Mouse (Mus musculus): Measurements from ENCODE around the gene Kbtbd4.

Gene Kbtbd4

DNA sequence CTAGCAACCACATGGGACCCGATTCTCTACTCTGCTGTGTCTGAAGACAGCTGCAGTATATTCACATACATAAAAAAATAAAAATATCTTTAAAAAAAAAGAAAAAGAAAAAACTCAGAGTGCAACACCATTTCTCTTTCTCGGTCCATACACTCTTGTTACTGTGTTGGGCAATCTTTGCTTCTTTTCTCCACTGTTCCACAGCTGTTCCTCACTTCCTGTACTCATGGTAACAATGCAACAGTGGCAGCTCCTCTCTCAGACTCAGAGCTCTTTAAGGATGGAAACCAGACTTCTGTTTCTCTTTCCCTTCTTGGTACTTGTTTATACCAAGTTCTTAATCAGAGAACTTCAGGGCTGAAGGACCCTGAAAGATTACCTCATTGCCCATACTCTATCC is 1.1 kb upstream of the Kbtbd4 start:
- no peak for DNase-seq (ENCODE audit: extremely low read depth, low read depth, low spot score)

DNA sequence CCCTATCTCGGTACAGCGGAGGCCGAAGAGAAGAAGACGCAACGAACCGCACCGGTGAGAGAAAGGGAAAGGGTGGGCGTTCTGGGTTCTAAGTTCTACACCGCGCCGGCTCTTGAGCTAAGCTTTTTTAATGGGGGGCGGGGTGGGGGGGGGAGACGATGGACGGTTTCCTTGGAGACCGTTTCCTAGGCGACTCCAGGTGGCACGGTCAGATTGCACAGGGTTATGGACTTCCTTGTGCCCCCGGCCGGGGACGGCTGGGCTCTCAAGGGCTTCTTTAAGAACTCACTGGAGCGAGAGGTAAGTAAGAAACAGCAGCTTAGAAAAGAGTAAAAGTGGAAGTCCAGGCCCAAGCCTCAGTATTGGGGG is 300 bp downstream of the Kbtbd4 start:
- DNase-seq (ENCODE audit: extremely low read depth, low read depth, low spot score) = no peak

DNA sequence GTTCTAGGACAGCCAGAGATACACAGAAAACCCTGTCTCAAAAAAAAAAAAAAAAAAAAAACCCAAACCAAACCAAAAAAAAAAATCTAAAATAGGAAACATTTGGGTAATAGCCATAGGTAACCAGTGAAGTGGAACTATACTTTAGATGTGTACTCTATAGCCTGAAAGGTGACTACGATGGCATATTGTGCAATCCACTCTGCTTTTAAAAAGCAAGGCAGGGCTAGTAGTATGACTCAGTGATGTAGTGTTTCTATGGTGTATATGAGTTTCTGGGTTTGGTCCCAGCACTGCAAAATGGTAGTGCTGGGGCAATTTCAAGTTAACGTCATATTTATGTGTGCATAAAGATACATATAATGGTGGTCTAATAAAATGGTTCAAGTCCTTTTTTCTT is 2.2 kb downstream of the Kbtbd4 start:
- no peak for DNase-seq (ENCODE audit: extremely low read depth, low read depth, low spot score)

DNA sequence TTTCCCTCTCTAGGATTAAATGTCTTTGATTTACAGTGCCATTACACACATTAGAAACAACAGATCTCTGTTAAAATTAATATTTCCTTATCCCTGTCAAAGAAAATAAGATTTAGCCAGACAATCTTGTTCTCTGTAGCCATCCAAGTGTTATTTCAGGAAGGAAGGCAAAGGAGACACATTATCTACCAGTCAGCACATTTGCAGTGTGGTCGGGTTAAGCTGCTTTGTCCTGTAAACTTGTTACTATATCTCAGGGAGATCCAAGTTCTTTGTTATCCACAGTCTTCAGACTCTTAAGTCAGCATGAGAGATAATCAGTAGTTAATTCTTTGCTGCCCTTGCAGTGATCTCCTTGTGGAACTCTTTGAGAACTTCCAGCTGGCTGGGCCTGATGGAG is 6.3 kb downstream of the Kbtbd4 start:
- DNase-seq (ENCODE audit: extremely low read depth, low read depth, low spot score) = no peak

DNA sequence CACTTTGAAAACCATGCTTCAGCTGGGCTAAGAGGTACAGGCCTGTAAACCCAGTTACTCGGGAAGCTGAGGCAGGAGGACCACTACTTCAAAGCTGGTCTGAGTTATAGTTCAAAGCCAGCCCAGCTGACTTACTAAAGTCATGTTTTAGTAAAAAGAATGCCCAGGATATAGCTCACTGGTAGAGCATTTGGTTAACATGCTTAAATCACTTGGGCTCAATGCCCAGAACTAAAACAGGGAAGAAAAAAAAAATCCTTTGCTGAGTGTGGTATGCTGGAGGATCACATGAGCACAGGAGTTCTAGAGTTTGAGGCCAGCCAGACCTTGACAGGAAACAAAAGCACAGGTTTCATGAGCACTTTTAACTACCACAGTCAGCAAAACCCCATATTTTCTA is 7.1 kb downstream of the Kbtbd4 start:
- DNase-seq (ENCODE audit: extremely low read depth, low read depth, low spot score) = no peak

DNA sequence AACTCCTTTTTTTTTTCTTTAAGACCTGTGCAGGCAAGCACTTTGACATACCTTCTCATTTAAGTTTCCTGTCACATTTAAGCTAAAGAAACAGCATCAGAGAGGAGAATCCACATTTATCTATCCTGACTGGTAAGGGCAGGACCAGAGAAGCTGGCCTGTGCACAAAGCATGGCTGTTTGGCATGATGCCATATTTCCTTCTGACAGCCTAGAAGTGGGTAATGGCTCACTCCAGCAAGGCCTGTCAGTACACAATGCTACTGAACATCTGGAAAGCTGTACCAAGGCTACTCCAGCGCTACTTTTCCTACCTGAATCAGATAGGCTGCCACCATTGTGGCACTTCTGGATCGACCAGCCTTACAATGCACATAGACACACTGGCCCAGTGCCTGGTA is 9.1 kb downstream of the Kbtbd4 start:
- no peak for DNase-seq (ENCODE audit: extremely low read depth, low read depth, low spot score)

DNA sequence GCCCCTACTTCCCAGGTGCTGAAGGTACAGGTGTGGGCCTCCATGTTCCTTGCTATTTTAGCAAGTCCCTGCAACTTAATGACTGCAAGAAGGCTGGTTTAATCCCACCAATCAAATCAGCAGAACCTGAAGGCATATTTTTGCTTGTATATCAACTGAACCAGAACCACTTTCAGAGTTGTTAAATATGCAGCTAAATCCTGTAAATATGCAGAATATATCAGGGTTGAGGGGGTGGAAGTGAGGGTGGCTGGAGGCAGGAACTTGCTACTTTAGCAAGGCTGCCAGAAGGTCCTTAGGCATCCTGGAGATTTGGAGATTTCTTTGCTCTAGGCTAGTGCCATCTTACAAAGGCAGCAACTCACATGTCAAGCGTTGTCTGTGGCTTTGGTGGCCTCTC is 11.0 kb downstream of the Kbtbd4 start:
- DNase-seq (ENCODE audit: extremely low read depth, low read depth, low spot score) = no peak

DNA sequence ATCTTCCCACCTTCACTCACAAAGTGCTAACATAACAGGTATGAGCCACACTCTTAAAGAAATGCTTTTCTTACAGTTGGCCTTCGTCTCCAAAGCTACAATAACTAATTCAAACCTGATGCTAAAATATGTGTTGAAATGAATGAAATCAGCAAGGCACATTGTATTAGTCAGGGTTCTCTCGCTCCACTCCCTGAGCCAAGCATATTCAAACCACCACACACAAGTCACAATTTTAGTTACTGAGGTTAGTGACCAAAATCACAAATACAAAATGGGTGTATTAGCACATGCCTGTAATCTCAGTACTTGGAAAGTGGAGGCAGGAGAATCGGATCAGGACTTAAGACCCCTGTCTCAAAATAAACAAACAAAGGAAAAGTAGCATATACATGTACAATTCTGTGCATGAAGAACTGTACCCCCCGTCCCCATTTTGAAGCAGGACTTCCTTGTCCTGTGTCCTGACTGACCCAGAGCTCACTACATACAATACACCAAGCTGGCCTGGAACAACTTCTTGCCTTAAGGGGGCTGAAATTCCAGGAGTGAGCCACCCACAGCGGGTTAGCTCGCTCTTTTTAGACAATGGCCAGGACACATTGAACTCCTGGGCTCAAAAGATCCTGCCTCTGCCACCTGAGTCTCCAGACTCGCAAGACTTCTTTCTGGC is 12.2 kb downstream of the Kbtbd4 start:
- no peak for DNase-seq (ENCODE audit: extremely low read depth, low read depth, low spot score)

DNA sequence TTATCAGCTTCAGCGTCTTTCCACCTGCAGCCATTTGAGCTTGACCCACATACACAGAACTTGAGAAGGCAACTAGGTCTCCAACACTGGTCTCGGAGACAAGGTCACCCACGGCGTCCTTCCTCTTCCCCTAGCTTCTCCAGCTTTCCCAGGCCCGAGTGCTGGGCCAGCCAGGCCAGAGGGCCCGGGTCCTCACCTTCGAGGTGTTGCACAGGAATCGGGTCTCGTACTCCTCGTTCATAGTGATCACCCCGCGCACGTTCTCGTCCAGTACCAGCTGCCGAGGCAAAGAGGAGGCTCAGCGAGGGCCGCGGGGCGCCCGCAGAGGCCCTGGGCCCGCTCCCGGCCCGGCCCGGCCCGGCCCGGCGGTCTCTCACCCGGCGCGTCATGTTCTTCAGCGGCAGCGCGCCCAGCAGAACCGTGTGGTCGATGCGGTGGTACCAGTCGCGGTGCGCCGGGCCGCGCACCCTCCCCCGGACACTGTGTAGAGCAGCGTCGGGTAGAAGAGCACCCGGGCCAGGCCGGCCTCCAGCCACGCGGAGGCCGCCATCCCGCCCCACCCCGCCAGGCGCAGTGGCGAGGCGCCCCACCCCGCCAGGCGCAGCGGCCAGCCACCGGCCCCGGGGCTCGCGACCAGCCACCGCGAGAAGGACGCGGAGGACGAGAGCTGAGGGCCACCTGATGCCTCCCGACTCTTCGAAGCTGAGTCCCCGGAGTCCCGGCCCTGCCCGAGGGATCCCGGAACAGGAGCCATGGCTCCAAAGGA is 12.9 kb downstream of the Kbtbd4 start:
- no peak for DNase-seq (ENCODE audit: extremely low read depth, low read depth, low spot score)

DNA sequence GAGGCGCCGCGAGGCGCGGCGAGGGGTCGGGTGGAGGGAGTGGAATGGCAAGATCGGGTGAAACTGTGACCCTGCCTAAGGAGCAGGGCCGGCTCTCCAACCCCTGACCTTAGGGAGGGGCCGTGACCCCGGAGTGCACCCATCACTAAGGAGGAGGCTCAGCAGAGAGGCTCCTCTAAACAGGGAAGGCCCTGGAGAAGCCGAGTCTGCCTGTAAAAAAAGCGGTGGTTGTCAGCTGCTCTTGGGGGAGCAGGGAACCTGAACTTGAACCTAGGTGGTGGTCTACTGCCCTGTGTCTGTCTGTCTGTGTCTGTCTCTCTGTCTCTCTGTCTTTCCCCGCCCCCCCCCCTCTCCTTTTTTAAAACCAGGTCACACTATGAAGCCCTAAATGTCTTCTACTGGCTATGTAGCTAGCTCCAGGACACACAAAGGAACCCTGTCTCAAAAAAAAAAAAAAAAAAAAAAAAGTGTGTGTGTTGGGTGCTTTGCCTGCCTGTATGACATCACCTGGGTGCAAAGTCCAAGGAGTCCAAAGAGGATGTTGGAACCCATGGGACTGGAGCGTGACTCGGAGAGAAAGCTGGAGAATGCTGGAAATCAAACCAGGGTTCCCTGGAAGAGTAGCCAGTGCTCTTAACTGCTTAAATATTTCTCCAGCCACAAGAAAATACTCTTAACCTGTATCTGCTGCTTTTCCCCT is 13.6 kb downstream of the Kbtbd4 start:
- no peak for DNase-seq (ENCODE audit: extremely low read depth, low read depth, low spot score)

DNA sequence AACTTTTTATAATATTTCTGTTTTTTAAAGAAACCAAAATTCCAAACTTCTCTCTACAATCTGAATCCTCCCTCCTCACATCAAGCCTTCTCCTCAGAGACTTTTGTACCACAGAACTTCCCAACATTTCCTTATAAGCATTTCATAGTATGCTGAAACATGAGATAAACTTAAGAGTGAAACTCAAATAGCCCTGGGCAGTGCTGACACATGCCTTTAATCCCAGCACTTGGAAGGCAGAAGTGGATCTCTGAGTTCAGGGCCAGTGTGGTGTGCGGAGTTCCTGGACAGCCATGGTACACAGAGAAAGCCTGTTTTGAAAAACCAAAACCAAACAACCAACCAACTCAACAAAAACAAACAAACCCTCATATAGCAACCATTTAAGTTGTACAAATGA is 16.6 kb downstream of the Kbtbd4 start:
- DNase-seq (ENCODE audit: extremely low read depth, low read depth, low spot score) = peak; percentile 61

DNA sequence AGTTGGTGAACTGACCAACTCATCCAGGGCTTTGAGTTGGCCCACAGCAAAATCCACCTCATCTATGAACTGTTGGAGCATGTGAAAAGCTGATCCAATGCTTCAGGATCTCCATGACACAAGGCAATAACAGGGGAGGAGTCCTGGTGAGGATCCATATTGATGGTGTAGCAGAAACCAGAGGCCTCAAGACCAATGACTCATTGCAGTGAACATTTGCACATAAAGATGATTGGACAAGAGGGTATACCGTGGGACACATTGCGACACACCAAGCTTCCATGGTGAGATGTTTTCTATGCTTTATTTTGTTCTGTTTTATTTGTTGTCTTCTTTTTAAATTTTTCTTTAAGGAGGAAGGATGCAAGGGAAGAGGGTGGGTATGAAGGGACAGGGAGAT is 18.1 kb downstream of the Kbtbd4 start:
- DNase-seq (ENCODE audit: extremely low read depth, low read depth, low spot score) = no peak

DNA sequence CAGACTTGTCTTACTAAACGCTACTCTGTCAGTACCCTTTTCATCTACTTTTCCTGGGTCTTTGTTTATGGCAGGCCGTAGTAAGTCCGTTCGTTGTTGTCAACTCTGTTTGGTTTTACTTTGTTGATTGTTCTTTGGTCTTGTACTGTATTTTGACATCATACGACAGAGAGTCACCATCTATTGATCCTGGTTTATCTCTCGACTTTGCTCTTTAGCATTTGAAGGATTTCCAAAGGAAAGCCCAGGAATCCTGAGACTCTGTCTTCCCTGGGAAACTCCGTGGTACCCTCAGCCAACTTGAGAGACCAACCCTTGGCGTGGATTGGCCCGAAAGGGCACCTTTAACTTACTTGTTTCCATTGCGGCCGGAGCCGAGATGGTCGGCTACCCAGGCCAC is 24.0 kb downstream of the Kbtbd4 start:
- DNase-seq (ENCODE audit: extremely low read depth, low read depth, low spot score) = no peak

DNA sequence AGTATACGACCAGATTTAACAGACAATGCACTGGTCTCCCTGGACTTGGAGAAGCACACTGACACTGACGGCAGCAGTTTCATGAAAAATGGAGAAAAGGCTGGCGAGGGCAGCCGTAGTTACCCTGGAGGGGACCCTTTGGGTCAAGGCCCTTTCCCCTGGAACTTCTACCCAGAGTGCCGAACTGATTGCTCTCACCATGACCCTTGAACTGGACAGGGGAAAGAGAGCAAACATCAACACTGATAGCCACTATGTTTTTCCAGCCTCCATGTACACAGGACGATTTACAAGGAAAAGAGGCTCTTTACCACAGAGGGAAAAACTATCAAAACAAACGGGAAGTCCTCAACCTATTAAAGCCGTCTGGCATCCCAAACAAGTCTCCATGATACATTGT is 27.3 kb downstream of the Kbtbd4 start:
- no peak for DNase-seq (ENCODE audit: extremely low read depth, low read depth, low spot score)

DNA sequence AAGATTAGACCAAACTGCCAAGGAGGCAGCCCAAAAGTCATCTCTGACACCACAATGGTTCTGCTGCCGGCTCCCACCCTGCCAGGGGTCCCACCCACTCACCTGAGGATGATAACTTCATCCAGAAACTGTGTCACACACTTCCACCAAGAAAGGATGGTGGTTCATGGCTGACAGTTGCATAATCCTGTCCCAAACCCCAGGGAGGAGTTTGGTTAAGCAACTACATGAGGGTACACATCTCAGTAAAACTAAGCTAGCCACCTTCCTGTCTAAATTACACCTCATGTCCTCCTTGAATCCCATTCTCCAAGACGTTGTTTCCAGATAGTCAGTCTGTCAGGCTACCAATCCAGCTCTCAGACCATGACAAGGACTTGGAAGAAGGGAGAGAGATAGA is 27.7 kb downstream of the Kbtbd4 start:
- DNase-seq (ENCODE audit: extremely low read depth, low read depth, low spot score) = no peak

DNA sequence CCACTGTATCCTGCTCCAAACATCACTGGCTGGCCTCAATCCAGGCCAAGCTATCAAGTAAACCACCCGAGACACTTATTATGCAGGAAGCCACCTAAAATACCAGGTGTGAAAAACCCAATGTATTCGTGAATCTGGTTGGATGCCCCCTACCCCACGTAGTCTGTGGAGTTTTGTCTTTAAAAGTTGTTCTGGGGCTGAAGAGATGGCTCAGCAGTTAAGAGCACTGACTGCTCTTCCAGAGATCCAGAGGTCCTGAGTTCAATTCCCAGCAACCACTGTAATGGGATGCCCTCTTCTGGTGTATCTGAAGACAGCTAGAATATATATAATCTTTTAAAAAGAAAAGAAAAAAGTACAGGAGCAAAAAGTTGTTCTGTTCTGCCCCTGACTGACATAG is 33.8 kb downstream of the Kbtbd4 start:
- DNase-seq (ENCODE audit: extremely low read depth, low read depth, low spot score) = no peak

DNA sequence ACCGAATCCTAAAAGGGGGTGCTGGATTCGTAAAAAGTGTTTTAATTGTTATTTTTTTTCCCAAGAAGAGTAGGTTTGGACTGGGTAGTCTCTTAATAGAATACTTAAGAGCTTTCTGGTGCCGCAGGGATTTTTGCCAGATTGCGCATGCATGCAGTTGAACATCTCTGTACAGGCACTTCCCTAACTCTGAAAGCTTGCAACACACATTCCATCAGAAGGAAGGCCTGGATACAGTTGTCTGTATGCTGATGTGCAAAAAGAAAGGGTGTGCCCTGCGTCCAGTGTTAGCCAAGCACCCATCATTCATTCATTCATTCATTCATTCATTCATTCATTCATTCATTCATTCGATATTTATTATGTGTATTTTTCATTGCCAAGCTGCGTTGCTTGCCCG is 35.2 kb downstream of the Kbtbd4 start:
- DNase-seq (ENCODE audit: extremely low read depth, low read depth, low spot score) = peak; percentile 43

DNA sequence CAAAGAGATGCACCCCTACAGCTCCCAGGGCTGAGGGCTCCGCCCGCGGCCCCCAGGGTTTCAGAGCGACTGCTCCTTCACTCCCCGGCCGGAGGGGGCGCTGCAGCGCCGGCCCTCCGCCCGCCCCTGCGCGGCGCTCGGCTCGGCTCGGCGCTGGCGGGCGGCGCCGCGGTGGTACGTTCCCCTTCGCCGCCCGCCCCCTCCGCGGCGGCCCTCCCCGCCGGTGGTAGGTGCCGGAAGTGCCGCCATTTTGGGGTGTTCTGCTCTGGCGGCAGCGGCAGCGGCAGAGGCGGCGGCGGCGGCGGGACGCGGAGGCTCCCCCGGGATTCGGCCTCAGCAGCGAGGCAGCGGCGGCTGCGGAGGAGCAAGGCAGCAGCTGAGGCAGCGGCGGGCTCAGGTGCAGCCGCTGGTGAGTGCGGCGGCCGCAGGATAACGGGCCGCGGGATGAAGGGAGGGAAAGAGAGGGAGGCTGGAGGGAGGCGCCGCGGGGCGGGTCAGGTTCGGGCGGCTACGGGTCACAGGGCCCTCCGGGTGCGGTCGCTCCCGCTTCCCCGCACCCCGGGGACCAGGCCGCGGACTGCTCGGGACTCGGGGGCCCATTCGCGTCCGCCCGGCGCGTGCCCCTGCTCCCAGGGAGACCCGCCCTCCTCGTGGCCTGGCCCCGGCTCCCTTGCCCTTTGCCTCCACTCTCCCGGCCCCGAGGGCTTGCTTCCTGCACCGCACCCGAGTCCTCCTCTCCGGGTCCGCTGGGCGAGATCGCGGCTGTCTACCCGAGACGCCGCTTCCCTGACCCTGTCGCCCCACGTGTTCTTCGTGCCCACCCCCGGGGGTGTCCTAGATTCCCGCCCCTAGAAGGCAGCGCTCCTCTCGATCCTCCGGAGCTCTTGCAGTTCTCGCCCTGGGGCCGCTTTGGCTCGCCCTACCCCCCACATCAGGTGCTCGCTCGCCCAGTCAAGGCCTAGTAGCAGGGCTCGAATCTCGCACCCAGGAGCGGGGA is 36.0 kb downstream of the Kbtbd4 start, which contains the start of gene Celf1:
Gene Celf1, plus strand, starts transcription at position 150 of the 997 bp plus-strand sequence.
- no peak for DNase-seq (ENCODE audit: extremely low read depth, low read depth, low spot score)

DNA sequence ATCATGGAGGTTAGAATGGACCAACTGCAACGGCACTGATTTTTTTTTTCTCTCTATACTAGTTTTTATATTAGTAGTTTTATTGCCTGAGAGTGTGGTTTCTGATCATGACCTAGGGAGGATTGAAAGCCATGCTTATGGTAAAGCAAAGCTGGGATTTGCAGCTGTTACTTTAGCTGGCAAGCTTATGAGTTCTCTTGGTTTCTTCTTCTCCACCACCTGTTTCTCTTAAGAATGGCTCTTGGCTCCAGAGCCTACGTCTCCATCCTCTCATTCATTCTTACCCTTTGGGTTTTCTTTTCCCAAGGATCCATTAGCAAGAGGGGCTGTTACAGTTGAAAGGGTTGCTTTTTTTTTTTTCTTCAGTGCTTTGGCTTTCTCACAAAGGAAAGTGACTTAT is 37.2 kb downstream of the Kbtbd4 start:
- DNase-seq (ENCODE audit: extremely low read depth, low read depth, low spot score) = no peak

DNA sequence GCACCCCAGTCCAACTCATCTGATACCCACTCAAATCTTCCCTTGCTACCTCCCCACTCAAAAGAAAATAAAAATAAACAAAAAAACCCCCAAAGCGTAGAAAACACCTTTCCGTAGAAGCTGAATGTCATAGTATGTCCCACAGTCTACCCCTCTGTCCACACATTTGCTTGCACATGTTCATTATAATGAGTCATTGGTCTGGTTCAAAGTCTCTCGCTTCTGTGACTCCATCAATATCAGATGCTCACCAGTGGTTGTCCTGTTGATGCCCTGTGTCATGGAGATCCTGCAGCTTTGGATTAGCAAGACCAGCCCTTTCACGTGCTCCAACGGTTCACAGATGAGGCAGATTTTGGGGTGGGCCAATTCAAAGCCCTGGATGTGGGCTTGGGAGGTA is 45.6 kb downstream of the Kbtbd4 start:
- no peak for DNase-seq (ENCODE audit: extremely low read depth, low read depth, low spot score)

DNA sequence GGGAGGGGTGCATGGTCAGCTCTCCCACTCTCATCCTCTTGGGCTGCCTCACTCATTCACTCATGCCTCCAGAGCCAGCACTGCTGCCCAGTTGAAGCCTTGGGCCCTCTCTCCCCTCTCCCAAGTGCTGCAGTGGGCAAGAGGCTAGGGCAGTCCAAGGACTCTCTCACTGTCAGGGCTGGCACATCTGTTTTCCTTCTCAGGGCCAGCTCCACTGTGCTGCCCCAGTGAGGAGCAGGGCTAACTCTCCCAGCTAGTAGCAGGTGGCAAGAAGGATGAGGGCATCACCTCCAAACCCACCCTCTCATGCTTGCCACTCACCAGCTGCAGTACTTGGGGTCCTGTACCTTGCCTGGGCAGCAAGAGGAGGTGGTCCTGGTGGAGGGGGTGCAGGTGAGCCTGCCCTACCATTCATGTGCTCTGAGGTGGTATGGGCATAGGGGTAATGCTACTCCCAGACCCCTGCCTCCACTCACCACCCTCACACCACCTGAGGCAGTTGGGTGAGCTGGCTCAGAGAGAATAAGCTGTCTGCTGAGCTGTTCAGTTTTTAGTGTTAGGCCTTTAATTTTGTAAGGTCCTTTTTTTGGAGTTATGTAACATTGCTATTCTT is 46.1 kb downstream of the Kbtbd4 start:
- no peak for DNase-seq (ENCODE audit: extremely low read depth, low read depth, low spot score)
